Mouse (Mus musculus): Measurements from ENCODE around the gene Hacd1.

DNA sequence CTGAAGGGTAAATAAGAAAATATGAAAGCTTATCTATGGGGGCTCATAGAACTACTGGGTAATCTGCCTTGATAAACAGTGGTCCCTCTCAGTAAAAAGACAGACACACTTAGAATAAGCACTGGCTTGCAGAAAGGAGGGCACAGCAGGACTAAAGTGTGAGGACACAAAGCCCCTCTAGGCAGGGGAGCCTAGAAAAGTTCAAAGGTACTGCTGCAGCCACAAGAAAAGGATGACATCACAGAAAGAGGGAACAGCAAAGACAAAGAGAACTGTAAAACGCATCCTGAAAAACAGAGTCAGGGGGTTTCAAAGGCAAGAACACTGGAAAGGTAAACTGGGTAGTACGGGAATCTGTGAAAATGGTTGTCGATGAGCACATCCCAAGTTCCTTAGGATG is 2.3 kb downstream of the Hacd1 start:
- TF ChIP-seq CTCF (IDR thresholded peaks at IDR 0.05; ENCODE audit: extremely low read depth, insufficient read length, insufficient replicate concordance, low read depth, low read length), result no peak
- no peak for TF ChIP-seq POLR2A (IDR thresholded peaks at IDR 0.05; ENCODE audit: low read depth, low read length)
